Mouse (Mus musculus): ENCODE data around the gene Hs1bp3.

GRCm38 (mm10) chr12:8362400-8362799 lies 49.2 kb downstream of the Hs1bp3 start:
- TF ChIP-seq CTCF (IDR thresholded peaks at IDR 0.05; ENCODE audit: low read depth) (no peak), EP300 (IDR thresholded peaks at IDR 0.05; ENCODE audit: low read depth) (no peak)
